Mouse (Mus musculus): ENCODE results near the gene H2afy. TPM values are rescaled to one million over a fixed set of nuclear protein-coding genes. Genes with fewer than 3 reads are reported as not detected.

Gene H2afy
- polyA plus RNA-seq, 1 experiment from 2014 or later, result 150 TPM

DNA sequence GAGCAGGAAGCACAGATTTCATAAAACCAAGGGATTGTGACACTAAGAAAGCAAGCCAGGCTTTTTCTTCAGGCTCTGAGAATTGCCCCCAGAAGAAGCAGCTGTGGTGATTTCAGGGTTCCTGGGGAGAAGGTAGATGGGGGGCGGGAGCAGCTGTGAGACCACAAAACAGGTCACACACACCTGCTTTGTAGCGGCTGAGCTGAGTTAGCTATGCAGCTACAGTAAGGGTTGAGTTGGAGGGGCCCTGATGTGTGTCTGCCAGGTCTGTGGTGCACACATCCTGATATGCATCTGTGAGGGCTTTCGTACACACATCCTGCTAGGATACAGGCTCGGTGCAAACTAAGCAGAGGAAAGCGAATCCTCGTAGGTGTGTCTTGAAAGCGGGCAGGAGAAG lies 110.1 kb downstream of the H2afy start:
- H3K4me1 ChIP-seq (replicated peaks; ENCODE audit: control insufficient read depth, insufficient read depth), result 0 out of 2 replicates have a peak, but pooled peaks cover 2% of the 10 kb centered on the region
- H3K36me3 ChIP-seq (ENCODE audit: control insufficient read depth, insufficient read depth, low read length), result no peaks in the 10 kb centered on the region
- ATAC-seq (ENCODE audit: low FRiP score, low TSS enrichment), result no peak
- H3K27ac ChIP-seq (replicated peaks), result no peak overlapping the region
- TF ChIP-seq CTCF (IDR thresholded peaks at IDR 0.05; ENCODE audit: low read depth) (no peak), EP300 (optimal IDR thresholded peaks at IDR 0.05) (no peak)
- no peak overlapping the region for H3K4me3 ChIP-seq (ENCODE audit: low read depth, low read length)
- DNase-seq (ENCODE audit: low spot score), result no peak
- no peaks in the 10 kb centered on the region for H3K27me3 ChIP-seq (ENCODE audit: control insufficient read depth, insufficient read depth, low read length)
- H3K9me3 ChIP-seq (ENCODE audit: control insufficient read depth, low read length), result no peaks in the 10 kb centered on the region
- H3K4me2 ChIP-seq (replicated peaks; ENCODE audit: low read depth), result no peak overlapping the region
- no peak overlapping the region for H3K9ac ChIP-seq (ENCODE audit: low read length)
- WGBS, result 61% methylated on average over 7 of the region's 7 CpGs

DNA sequence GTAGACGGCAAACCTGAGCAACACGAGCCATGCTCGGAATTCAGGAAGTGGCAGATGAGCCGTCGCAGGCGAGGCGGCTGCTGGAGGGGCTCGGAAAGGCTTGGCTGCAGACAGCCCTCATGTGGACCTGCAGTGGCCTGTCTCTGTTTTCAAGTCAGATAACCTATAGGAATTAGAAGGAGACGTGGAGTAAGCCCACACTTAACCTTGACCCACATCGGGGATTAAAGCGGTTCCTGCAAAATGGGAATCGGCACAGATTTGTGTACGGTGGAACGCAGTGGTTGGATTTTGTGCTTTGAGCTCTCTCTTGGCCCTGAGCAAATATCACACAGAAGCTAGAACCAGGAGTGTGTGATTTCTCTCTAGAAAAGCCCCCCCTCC lies 111.1 kb downstream of the H2afy start:
- TF ChIP-seq EP300 (optimal IDR thresholded peaks at IDR 0.05) (no peak), CTCF (IDR thresholded peaks at IDR 0.05; ENCODE audit: low read depth) (no peak)
- ATAC-seq (ENCODE audit: low FRiP score, low TSS enrichment), result no peak
- peak overlapping the region; percentile 45 for H3K4me2 ChIP-seq (replicated peaks; ENCODE audit: low read depth)
- no peaks in the 10 kb centered on the region for H3K36me3 ChIP-seq (ENCODE audit: control insufficient read depth, insufficient read depth, low read length)
- no peak overlapping the region for H3K9ac ChIP-seq (ENCODE audit: low read length)
- H3K4me1 ChIP-seq (replicated peaks; ENCODE audit: control insufficient read depth, insufficient read depth), result 0 out of 2 replicates have a peak, but pooled peaks cover 2% of the 10 kb centered on the region
- H3K27me3 ChIP-seq (ENCODE audit: control insufficient read depth, insufficient read depth, low read length), result no peaks in the 10 kb centered on the region
- WGBS, result 36% methylated on average over 14 of the region's 14 CpGs
- DNase-seq (ENCODE audit: low spot score), result no peak
- peak overlapping the region; percentile 20; the same call in 1 of the 2 replicates for H3K4me3 ChIP-seq (ENCODE audit: low read depth, low read length)
- H3K27ac ChIP-seq (replicated peaks), result peak overlapping the region; percentile 45; the same call in 1 of the 2 replicates
- no peaks in the 10 kb centered on the region for H3K9me3 ChIP-seq (ENCODE audit: control insufficient read depth, low read length)

DNA sequence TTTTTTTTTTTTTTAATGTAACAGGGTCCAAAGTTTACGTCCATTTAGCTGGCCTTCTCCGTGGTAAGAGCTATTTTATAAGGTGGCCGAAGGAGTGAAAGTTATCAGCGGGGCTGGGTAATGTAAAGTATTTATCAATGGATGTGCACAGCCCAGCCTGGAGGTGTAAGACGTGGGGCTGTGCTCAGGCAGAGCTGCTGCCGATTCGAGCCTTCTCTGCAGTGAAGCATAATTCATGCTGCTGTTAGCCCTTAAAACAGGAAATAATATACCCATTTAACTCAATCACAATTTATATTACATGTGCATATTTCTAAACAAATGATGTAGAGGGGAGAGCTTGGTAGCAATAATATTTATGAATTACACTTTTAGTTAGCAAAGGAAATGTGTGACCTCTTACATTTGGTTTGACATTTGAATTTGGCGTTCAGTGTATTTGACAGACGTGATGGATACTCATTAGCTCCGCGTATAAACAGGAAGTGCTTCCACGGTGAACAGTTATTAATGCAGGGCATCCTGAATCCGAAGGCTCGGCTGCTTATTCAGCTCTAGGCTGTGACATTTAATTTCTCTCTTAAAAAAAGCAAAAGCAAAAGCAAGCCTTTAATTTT lies 111.6 kb downstream of the H2afy start:
- Histone ChIP-seq H3K4me2 (replicated peaks; ENCODE audit: low read depth) (peak overlapping the region; percentile 45), H3K4me1 (replicated peaks; ENCODE audit: control insufficient read depth, insufficient read depth) (0 out of 2 replicates have a peak, but pooled peaks cover 2% of the 10 kb centered on the region), H3K9ac (ENCODE audit: low read length) (no peak overlapping the region), H3K27ac (replicated peaks) (peak overlapping the region; percentile 45; the same call in 1 of the 2 replicates), H3K36me3 (ENCODE audit: control insufficient read depth, insufficient read depth, low read length) (no peaks in the 10 kb centered on the region), H3K4me3 (ENCODE audit: low read depth, low read length) (peak overlapping the region; percentile 20; the same call in 1 of the 2 replicates), H3K27me3 (ENCODE audit: control insufficient read depth, insufficient read depth, low read length) (no peaks in the 10 kb centered on the region), H3K9me3 (ENCODE audit: control insufficient read depth, low read length) (no peaks in the 10 kb centered on the region)
- TF ChIP-seq EP300 (optimal IDR thresholded peaks at IDR 0.05) (no peak), CTCF (IDR thresholded peaks at IDR 0.05; ENCODE audit: low read depth) (no peak)
- ATAC-seq (ENCODE audit: low FRiP score, low TSS enrichment), result no peak
- WGBS, result 21% methylated on average over 14 of the region's 14 CpGs
- no peak for DNase-seq (ENCODE audit: low spot score)

Other genes with a start within 250 kb of the H2afy start
- gene Tifab, start 42.5 kb upstream of the H2afy start, polyA plus RNA-seq (2015; fragmentation: Nextera tagmentation; extraction: Ambion mirVana), result 2.1 and 2.4 TPM in 2 replicates
- gene Neurog1, start 115.8 kb upstream of the H2afy start, polyA plus RNA-seq (2015; fragmentation: Nextera tagmentation; extraction: Ambion mirVana), result 0.06 TPM in 1 of 2 replicates, not detected in the other
- 10.1 and 10.6 TPM in 2 replicates for gene Cxcl14, start 160.2 kb upstream of the H2afy start, polyA plus RNA-seq (2015; fragmentation: Nextera tagmentation; extraction: Ambion mirVana)